Mouse (Mus musculus): ENCODE measurements around the gene Dennd4a.

Gene Dennd4a

GRCm38 (mm10) chr9:64913406-64913805 is 102.3 kb downstream of the Dennd4a start:
- no peak for DNase-seq (ENCODE audit: low spot score in 2 of 2)

- no peak for DNase-seq (ENCODE audit: low spot score in 2 of 2)
Measured at GRCm38 (mm10) chr9:64913973-64914372, 102.8 kb downstream of the Dennd4a start.

DNA sequence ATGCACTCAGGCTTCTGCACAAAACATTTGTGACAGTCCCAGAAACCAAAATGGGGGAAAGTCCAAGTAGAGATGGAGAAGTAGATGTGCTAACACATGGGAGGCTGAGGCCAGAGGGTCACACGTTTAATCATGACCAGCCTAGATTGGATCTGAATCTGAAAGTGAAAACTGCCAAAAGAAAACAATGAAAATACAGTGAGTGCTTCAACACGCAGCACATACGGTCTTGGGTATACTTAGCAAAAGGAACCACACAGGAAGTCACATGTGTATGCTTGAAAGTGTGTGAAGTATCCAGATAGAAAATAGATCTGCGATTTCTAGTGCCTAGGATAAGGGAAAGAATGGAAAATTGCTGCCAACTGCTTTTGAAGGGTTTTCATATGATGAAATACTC is 103.5 kb downstream of the Dennd4a start:
- no peak for DNase-seq (ENCODE audit: low spot score in 2 of 2)

- DNase-seq (ENCODE audit: low spot score in 2 of 2), result no peak
Measured at GRCm38 (mm10) chr9:64918560-64918959, 107.4 kb downstream of the Dennd4a start.

DNA sequence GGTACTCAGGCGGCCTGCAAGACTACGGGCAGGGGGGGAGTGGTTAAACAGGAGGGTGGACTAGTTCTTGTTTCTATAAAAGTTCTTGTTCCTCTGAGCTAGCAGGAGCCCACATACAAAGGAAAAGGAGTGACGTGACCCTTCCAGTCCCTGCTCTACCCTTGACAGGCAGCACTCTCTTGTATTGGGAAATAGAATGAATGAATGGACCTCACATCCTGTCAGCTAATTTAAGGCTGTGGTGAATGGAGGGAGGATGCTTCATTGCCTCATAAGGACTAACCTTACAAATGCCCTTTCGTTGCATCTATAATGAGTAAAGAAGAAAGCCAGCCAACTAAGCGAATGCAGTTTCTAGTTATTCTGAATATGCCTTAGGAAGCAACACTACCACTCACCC is 114.6 kb downstream of the Dennd4a start:
- no peak for DNase-seq (ENCODE audit: low spot score in 2 of 2)

DNA sequence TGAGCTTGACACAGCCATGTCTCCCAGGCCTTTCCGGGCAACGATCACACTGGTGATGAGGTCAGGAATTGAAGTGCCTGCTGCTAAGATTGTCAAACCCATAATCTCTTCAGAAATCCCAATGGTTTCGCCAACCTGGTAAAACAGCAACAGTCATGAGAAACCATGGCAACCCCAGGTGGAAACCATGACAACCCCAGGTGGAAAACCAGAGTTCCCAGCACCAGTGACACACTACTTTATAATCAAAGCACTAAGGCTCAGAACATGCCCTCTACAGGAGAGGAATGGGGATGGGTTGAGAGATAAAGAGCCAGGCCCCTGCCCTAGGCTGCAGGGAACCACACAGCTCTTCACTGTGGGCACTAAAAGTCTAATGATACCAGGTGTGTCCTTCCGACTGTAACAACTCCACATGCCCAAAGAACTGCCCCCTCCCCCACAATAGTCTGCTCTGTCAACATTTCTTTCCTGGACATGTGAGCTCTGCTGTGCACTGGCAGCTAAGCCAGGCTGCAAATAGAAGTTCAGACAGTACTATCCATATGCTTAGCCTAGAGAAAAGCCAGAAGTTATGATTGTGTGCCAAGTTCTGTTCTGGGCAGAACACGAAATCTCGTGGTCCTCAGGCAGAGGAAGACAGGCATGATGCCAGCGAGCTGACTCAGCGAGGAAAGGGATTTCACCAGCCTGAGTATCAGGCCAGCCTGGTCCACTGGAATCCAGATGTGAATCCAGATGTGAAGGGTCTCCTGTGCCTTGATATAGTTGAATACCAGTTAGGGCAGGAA is 115.3 kb downstream of the Dennd4a start:
- no peak for DNase-seq (ENCODE audit: low spot score in 2 of 2)

- no peak for DNase-seq (ENCODE audit: low spot score in 2 of 2)
Measured at GRCm38 (mm10) chr9:64930256-64930655, 119.1 kb downstream of the Dennd4a start.

DNA sequence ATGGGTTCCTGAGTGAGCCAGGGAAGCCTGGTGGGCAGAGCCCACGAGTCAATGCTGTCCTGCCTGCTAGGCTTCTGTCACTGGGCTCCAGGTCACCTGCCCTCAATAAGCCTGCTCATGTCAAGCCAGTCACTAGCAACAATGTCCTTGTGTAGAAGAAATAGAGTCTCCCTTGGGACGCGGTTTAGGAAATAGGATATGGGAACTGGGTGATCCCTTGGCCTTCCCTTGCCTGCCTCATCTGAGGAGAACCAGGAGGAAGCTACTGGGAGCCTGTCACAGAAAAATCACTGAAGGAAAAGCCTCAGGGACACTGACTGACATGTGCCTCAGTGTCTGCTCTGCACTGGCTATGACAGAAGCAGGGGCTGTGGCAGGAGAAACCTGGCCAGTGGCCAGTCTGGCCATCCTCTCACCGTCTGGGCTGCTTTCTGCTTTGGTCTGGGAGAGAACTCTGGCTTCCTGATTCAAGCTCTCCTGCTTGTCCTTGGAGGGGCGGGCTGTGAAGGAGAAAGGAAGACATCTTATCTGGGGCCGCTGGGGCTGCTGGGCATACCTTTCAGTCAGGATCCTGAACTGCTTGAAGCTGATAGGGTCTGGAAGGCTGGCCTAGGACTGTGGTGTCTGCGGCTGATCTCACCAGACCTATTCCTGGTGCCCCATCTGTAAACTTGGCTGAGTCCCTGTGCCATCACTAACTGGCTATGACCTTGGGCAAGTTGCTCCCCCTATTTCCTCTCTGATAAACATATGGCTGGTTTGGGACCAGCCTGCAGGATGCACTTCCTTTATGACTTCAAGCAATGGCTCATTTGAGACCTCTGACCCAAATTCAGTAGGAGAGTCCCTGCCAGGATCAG is 120.8 kb downstream of the Dennd4a start:
- DNase-seq (ENCODE audit: low spot score in 2 of 2), result no peak

- no peak for DNase-seq (ENCODE audit: low spot score in 2 of 2)
Measured at GRCm38 (mm10) chr9:64934015-64934754, 123.0 kb downstream of the Dennd4a start.

GRCm38 (mm10) chr9:64936508-64936907 is 125.4 kb downstream of the Dennd4a start:
- DNase-seq (ENCODE audit: low spot score in 2 of 2), result peak in 1 of 2 experiments; percentile 68

DNA sequence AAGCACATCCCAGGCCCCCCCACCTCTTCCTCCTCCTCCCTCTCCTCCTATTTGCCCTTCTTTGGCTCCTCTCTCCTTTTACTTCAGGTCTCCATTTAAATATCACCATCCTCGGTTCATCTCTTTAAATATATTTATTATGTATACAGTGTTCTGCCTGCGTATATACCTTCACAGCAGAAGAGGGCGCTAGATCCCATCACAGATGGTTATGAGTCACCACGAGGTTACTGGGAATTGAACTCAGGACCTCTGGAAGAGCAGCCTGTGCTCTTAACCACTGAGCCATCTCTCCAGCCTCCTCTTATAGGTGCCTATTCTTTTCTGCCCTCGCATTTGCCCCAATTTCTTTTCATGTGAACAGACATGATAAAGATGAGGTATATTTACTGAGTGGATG is 126.4 kb downstream of the Dennd4a start:
- DNase-seq (ENCODE audit: low spot score in 2 of 2), result no peak

- no peak for DNase-seq (ENCODE audit: low spot score in 2 of 2)
Measured at GRCm38 (mm10) chr9:64938535-64938934, 127.4 kb downstream of the Dennd4a start.

- no peak for DNase-seq (ENCODE audit: low spot score in 2 of 2)
Measured at GRCm38 (mm10) chr9:64939281-64939680, 128.1 kb downstream of the Dennd4a start.

DNA sequence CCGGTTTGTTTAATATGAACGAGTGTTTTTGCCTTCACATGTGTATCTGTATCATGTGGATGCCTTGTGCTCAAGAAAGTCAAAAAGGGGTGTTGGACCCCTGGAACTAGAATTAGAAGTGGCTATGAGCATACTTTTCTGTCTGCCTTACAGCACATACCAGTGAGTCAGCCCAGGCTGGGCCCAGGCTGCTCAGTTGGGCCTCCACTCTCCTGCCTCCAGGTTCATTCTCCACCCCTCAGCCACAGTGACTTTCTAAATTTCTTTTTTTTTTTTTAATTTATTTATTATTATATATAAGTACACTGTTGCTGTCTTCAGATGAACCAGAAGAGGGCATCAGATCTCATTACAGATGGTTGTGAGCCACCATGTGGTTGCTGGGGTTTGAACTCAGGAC is 128.7 kb downstream of the Dennd4a start:
- DNase-seq (ENCODE audit: low spot score in 2 of 2), result no peak

- DNase-seq (ENCODE audit: low spot score in 2 of 2), result no peak
Measured at GRCm38 (mm10) chr9:64940731-64941346, 129.7 kb downstream of the Dennd4a start.

- DNase-seq (ENCODE audit: low spot score in 2 of 2), result no peak
Measured at GRCm38 (mm10) chr9:64941650-64942049, 130.5 kb downstream of the Dennd4a start.

DNA sequence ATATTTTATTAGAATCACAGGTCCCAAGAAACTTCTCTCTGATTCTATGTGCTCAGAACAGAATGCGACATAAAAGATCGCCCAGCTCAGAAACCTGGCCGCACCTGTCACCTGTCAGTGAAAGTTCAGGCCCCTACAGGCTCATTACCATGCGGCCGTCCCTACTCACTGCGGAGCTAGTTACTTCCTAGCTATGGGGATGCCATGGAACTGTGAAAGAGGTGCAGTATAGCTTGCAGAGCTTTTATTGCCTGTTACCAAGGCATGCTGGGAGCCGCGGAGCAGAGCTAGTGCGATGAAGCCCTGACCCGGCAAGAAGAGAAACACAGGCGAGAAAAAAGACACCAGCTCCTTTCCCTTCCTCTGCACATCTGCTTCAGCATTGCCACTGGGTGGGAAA is 132.9 kb downstream of the Dennd4a start:
- DNase-seq (ENCODE audit: low spot score in 2 of 2), result no peak

DNA sequence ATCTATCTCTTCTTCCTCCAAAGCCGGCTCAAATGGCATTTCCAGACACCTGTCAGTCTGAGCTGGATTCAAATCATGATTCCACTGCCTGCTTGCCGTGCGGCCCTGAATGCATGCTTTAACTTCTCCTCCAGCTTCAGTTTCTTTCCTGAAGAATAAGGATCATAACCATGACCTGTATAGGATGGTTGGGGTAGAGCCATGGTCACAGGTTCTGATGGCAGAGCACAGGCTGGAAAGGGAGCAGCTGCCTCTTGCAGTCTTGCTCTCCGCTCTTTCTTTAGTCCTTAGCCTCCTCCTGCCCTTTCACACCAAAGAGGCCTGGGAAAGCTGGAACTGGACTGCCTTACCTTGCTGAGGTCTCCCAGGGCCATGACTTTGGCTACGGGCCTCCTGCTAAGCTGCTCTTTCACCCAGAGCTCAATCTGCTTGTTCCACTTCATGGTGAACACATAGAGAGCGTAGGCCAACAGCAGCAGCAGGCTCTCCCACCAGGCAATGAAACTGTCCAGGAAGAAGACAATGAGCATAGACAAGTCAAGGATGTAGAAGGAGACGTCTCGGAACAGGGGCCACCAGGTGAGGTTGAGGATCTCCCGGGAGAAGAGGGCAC is 136.4 kb downstream of the Dennd4a start:
- DNase-seq (ENCODE audit: low spot score in 2 of 2), result no peak

- DNase-seq (ENCODE audit: low spot score in 2 of 2), result no peak
Measured at GRCm38 (mm10) chr9:64951161-64951657, 140.1 kb downstream of the Dennd4a start, which contains the start of gene Slc24a1. TSS of gene Slc24a1 (minus strand) at chr9:64951607.

GRCm38 (mm10) chr9:64952055-64952454 is 140.9 kb downstream of the Dennd4a start:
- no peak for DNase-seq (ENCODE audit: low spot score in 2 of 2)

- DNase-seq (ENCODE audit: low spot score in 2 of 2), result no peak
Measured at GRCm38 (mm10) chr9:64953190-64953589, 142.1 kb downstream of the Dennd4a start.
